Mouse (Mus musculus) neural tube, embryonic 12.5 days (tissue): Measurements from ENCODE around the gene Clec2d. TPM values are rescaled to one million over a fixed set of nuclear protein-coding genes. Genes with fewer than 3 reads are reported as not detected.
"Not testable (repeated sequence)": the region's sequence is repeated elsewhere in the genome, so short reads cannot be mapped to it uniquely, and the experiment has no call there.

Experiments
- ATAC-seq: fragments of 200-750 bp; cut with Nextera tagmentation; 2 replicates; pipeline ENCODE4 v1.8.0; 2017; ENCODE audit warnings: low read depth, mild to moderate bottlenecking, moderate TSS enrichment, moderate library complexity; ENCODE audit not compliant: low FRiP score
- H3K27ac ChIP-seq: fragments of 300-500 bp; sonication (generic); 2 replicates; pipeline ENCODE4 v1.5.1; 2016
- H3K27me3 ChIP-seq: fragments of 300-500 bp; sonication (generic); replicated peaks from 2 replicates; pipeline ENCODE4 v1.6.1; 2016; ENCODE audit warnings: mild to moderate bottlenecking
- H3K36me3 ChIP-seq: fragments of 300-500 bp; sonication (generic); 2 replicates; pipeline ENCODE4 v1.6.1; 2016; ENCODE audit warnings: mild to moderate bottlenecking
- H3K4me1 ChIP-seq: fragments of 300-500 bp; sonication (generic); 2 replicates; pipeline ENCODE4 v1.6.1; 2016
- H3K4me2 ChIP-seq: fragments of 300-500 bp; sonication (generic); replicated peaks from 2 replicates; pipeline ENCODE4 v1.6.1; 2016; ENCODE audit warnings: mild to moderate bottlenecking
- H3K4me3 ChIP-seq: fragments of 300-500 bp; sonication (generic); 2 replicates; pipeline ENCODE4 v1.5.1; 2016
- H3K9ac ChIP-seq: fragments of 300-500 bp; sonication (generic); 2 replicates; pipeline ENCODE4 v1.6.1; 2016; ENCODE audit warnings: mild to moderate bottlenecking
- H3K9me3 ChIP-seq: fragments of 300-500 bp; sonication (generic); 2 replicates; pipeline ENCODE4 v1.6.1; 2016; ENCODE audit warnings: mild to moderate bottlenecking
- WGBS: fragments of 180-500 bp; shearing (Covaris S2); methylation state at CpG from one replicate; pipeline ENCODE4 v1.1.7; 2016; 5-methylcytosine and 5-hydroxymethylcytosine counted together
- polyA plus RNA-seq: library from polyadenylated mRNA; unstranded; fragments of >200 nt; fragmentation: Nextera tagmentation; extraction: Ambion mirVana; gene quantifications from 2 replicates; pipeline ENCODE4 v1.2.1, GENCODE M21; 2016

Clec2d gene
- polyA plus RNA-seq, 1 experiment from 2014 or later = not detected

DNA sequence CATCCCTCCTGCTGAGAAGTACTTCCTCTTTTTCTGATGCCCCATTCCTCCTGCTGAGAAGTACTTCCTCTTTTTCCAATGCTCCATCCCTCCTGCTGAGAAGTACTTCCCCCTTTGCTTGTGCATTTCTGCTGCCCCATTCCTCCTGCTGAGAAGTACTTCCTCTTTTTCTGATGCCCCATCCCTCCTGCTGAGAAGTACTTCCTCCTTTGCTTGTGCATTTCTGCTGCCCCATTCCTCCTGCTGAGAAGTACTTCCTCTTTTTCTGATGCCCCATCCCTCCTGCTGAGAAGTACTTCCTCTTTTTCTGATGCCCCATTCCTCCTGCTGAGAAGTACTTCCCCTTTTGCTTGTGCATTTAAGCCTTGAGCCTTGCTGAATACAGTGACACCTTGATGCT, 19.7 kb downstream of the Clec2d start:
- not testable (repeated sequence) for H3K9ac ChIP-seq, H3K27ac ChIP-seq, H3K36me3 ChIP-seq, H3K4me3 ChIP-seq, H3K4me1 ChIP-seq, H3K4me2 ChIP-seq, ATAC-seq, H3K9me3 ChIP-seq, H3K27me3 ChIP-seq

GRCm38 (mm10) chr6:129202306-129202705, 21.9 kb downstream of the Clec2d start:
- no peak overlapping the region for H3K4me2 ChIP-seq
- no peaks in the 10 kb centered on the region for H3K4me1 ChIP-seq
- no peak overlapping the region for H3K27ac ChIP-seq
- 90% methylated on average over 1 of the region's 1 CpGs for WGBS
- no peaks in the 10 kb centered on the region for H3K9me3 ChIP-seq
- H3K9ac ChIP-seq = no peak overlapping the region
- no peak overlapping the region for H3K4me3 ChIP-seq
- no peaks in the 10 kb centered on the region for H3K27me3 ChIP-seq
- H3K36me3 ChIP-seq = no peaks in the 10 kb centered on the region
- no peak for ATAC-seq

- H3K9ac ChIP-seq = no peak overlapping the region
- no peaks in the 10 kb centered on the region for H3K27me3 ChIP-seq
- H3K27ac ChIP-seq = no peak overlapping the region
- no peaks in the 10 kb centered on the region for H3K36me3 ChIP-seq
- 71% methylated on average over 1 of the region's 1 CpGs for WGBS
- H3K4me3 ChIP-seq = no peak overlapping the region
- H3K9me3 ChIP-seq = no peaks in the 10 kb centered on the region
- H3K4me2 ChIP-seq = no peak overlapping the region
- no peak for ATAC-seq
- no peaks in the 10 kb centered on the region for H3K4me1 ChIP-seq
Measured at GRCm38 (mm10) chr6:129204342-129204741, 23.9 kb downstream of the Clec2d start.

DNA sequence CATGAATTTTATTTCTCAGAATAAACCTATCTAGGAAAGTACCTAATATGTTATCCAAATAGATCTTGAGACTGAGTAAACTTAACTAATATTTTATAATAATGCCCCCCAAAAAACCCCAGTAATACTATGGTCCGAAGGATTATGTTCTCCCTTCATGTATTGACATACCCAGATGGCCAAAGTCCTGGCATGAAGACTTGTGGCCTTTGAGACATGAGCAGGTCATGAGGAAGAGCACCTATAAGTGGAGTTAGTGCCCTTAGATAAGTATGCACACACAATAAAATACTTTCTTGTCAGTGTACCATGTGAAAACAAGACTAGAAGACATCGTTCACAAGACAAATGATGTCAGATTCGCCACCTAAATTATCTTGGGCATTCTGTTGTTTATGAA, 24.4 kb downstream of the Clec2d start:
- Histone ChIP-seq H3K27me3 (no peaks in the 10 kb centered on the region), H3K4me1 (no peaks in the 10 kb centered on the region), H3K4me3 (no peak overlapping the region), H3K36me3 (no peaks in the 10 kb centered on the region), H3K9me3 (no peaks in the 10 kb centered on the region), H3K9ac (no peak overlapping the region), H3K27ac (no peak overlapping the region), H3K4me2 (no peak overlapping the region)
- WGBS = 87% methylated on average over 3 of the region's 3 CpGs
- ATAC-seq = no peak

DNA sequence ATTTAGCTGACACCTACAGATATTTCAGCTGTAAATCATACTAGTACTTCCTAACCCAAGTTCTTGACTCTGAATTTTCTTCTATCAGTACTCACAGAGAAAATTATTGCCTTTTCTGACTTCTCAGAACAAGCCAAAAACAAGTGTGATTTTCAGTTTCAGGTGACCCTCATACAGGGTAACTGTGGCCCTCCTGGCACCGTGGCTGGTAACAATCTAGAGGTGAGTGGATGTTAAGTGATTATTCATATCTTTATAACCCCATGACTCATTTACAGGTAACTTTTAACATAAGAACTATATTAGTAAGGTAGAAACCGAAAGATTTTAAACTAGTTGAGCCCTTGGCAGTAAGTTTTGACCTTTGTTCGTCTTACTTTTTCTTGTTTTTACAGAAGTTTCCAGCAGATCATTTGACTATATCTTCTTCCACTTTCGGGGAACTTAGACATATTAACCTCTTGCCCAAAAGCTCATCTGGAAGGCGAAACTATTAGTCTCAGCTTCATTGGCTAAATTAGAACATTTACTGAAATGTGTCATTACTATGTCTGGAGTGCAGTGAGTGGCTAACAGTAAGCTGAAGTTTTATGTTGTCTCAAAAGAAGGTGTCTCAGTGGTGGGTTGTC, 28.6 kb downstream of the Clec2d start:
- Histone ChIP-seq H3K27me3 (no peaks in the 10 kb centered on the region), H3K4me1 (no peaks in the 10 kb centered on the region), H3K4me3 (no peak overlapping the region), H3K27ac (no peak overlapping the region), H3K4me2 (no peak overlapping the region), H3K36me3 (no peaks in the 10 kb centered on the region), H3K9me3 (no peaks in the 10 kb centered on the region), H3K9ac (no peak overlapping the region)
- no peak for ATAC-seq
- 90% methylated on average over 5 of the region's 5 CpGs for WGBS

DNA sequence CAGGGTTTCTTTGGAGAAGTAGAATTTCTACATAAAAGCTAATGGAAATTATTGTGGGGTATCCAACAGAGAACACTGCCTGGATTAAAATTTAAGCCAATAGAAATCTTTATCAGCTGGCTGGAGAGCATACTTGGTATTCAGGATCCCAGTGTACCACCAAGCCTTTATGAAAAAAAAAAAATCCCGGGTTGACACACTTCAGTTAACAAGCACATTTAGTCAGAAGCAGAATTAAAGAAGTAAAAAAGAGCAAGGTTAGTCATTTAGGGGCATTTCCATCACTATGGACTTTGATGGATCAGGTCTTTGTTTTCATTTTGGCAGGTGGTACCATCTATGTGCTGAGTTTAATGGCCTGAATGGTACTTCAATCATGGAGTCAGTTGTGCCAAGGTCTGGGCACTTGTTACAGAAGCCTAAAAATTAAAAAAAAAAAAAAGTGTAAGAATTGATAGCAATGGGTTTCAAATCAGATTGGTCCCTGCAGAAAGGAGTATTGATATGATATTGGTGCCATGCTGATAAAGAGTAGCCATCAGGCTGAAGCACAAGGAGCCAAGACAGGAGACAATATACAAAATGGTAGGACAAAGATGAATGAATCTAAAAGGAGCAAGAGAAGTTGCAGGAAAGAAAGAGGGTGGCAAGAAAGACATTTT, 29.5 kb downstream of the Clec2d start:
- H3K9ac ChIP-seq = no peak overlapping the region
- no peak overlapping the region for H3K4me3 ChIP-seq
- no peak overlapping the region for H3K27ac ChIP-seq
- no peaks in the 10 kb centered on the region for H3K36me3 ChIP-seq
- no peak overlapping the region for H3K4me2 ChIP-seq
- WGBS = 80% methylated on average over 1 of the region's 1 CpGs
- ATAC-seq = no peak
- H3K27me3 ChIP-seq = no peaks in the 10 kb centered on the region
- H3K4me1 ChIP-seq = no peaks in the 10 kb centered on the region
- no peaks in the 10 kb centered on the region for H3K9me3 ChIP-seq

- Histone ChIP-seq H3K4me3 (no peak overlapping the region), H3K9me3 (no peaks in the 10 kb centered on the region), H3K36me3 (no peaks in the 10 kb centered on the region), H3K4me2 (no peak overlapping the region), H3K9ac (no peak overlapping the region), H3K27me3 (no peaks in the 10 kb centered on the region), H3K4me1 (no peaks in the 10 kb centered on the region), H3K27ac (no peak overlapping the region)
- ATAC-seq = no peak
- WGBS = 89% methylated on average over 4 of the region's 4 CpGs
Measured at GRCm38 (mm10) chr6:129210447-129210790, 30.0 kb downstream of the Clec2d start.

GRCm38 (mm10) chr6:129212421-129213195, 32.2 kb downstream of the Clec2d start:
- H3K36me3 ChIP-seq = no peaks in the 10 kb centered on the region
- no peak overlapping the region for H3K4me2 ChIP-seq
- no peaks in the 10 kb centered on the region for H3K27me3 ChIP-seq
- no peak for ATAC-seq
- no peaks in the 10 kb centered on the region for H3K4me1 ChIP-seq
- H3K9ac ChIP-seq = no peak overlapping the region
- H3K9me3 ChIP-seq = no peaks in the 10 kb centered on the region
- no peak overlapping the region for H3K27ac ChIP-seq
- H3K4me3 ChIP-seq = no peak overlapping the region

DNA sequence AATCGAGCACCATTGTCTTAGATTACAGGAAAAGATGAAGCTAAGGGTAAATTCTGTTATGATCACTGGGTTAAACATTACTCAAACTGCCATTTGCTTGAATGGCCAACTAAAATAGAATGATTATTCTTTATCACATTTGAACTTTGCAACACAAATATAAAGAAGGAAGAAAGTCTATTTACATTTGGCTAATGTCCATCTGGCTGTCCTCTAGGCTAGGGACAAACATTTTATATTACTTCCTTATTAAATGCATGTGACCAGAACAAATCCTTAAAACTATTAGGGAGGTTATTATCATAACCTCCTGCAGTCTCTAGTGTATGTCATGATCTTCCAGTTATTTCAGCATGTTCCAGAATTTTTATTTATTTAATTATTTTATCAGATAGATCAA, 33.1 kb downstream of the Clec2d start:
- H3K9ac ChIP-seq = no peak overlapping the region
- no peaks in the 10 kb centered on the region for H3K9me3 ChIP-seq
- no peak overlapping the region for H3K4me2 ChIP-seq
- 87% methylated on average over 1 of the region's 1 CpGs for WGBS
- H3K27me3 ChIP-seq = no peaks in the 10 kb centered on the region
- ATAC-seq = no peak
- H3K4me3 ChIP-seq = no peak overlapping the region
- no peak overlapping the region for H3K27ac ChIP-seq
- no peaks in the 10 kb centered on the region for H3K36me3 ChIP-seq
- no peaks in the 10 kb centered on the region for H3K4me1 ChIP-seq

GRCm38 (mm10) chr6:129214263-129214662, 33.8 kb downstream of the Clec2d start:
- Histone ChIP-seq H3K36me3 (no peaks in the 10 kb centered on the region), H3K4me1 (no peaks in the 10 kb centered on the region), H3K4me2 (no peak overlapping the region), H3K9me3 (no peaks in the 10 kb centered on the region), H3K9ac (no peak overlapping the region), H3K27me3 (no peaks in the 10 kb centered on the region), H3K27ac (no peak overlapping the region), H3K4me3 (no peak overlapping the region)
- no peak for ATAC-seq
- 95% methylated on average over 2 of the region's 2 CpGs for WGBS

- Histone ChIP-seq H3K9ac (no peak overlapping the region), H3K4me2 (no peak overlapping the region), H3K9me3 (no peaks in the 10 kb centered on the region), H3K4me3 (no peak overlapping the region), H3K36me3 (no peaks in the 10 kb centered on the region), H3K4me1 (no peaks in the 10 kb centered on the region), H3K27me3 (no peaks in the 10 kb centered on the region), H3K27ac (no peak overlapping the region)
- ATAC-seq = no peak
- 76% methylated on average over 2 of the region's 2 CpGs for WGBS
Measured at GRCm38 (mm10) chr6:129215053-129215452, 34.6 kb downstream of the Clec2d start.

GRCm38 (mm10) chr6:129215886-129216637, 35.6 kb downstream of the Clec2d start:
- WGBS = 87% methylated on average over 7 of the region's 7 CpGs
- no peaks in the 10 kb centered on the region for H3K36me3 ChIP-seq
- H3K4me2 ChIP-seq = no peak overlapping the region
- H3K9me3 ChIP-seq = no peaks in the 10 kb centered on the region
- no peak overlapping the region for H3K4me3 ChIP-seq
- ATAC-seq = no peak
- H3K9ac ChIP-seq = no peak overlapping the region
- H3K4me1 ChIP-seq = no peaks in the 10 kb centered on the region
- no peak overlapping the region for H3K27ac ChIP-seq
- no peaks in the 10 kb centered on the region for H3K27me3 ChIP-seq
